Mouse (Mus musculus) adrenal gland, postnatal 36 days (tissue): ENCODE results near the gene Txndc9. TPM values are rescaled to one million over a fixed set of nuclear protein-coding genes. Genes with fewer than 3 reads are reported as not detected.
A peak's percentile ranks its signal among the peaks of the same experiment; 100 is the strongest.

Experiments used
- DNase-seq, 2 experiments: peaks; one replicate each; pipeline ENCODE4 v3.0.0; 2021; ENCODE audit warnings: mixed read lengths in 1 of 2
- long read RNA-seq, 2 experiments: library from polyadenylated mRNA; stranded (forward); transcript quantifications; one replicate each; pipeline ENCODE4 v2.0.0; 2021; ENCODE audit warnings: borderline sequencing depth in 2 of 2
- total RNA-seq, 2 experiments: library from RNA; stranded (reverse); gene quantifications; 2 replicates each; pipeline ENCODE4 v1.2.3; 2021

Gene Txndc9
- total RNA-seq = 10 to 100 TPM; 78.2 to 83.3 TPM
- long read RNA-seq, experiment 1, transcript Txndc9-201 (5 exons, 3,381 nt) = major isoform, 60 of 92 reads
- long read RNA-seq, experiment 1, transcript Txndc9-208 (5 exons, 1,699 nt) = minor isoform, 19 of 92 reads
- long read RNA-seq, experiment 1, transcript Txndc9-207 (5 exons, 1,444 nt) = minor isoform, 7 of 92 reads
- long read RNA-seq, experiment 1, partial matches to known transcripts = 3 of 92 reads
- long read RNA-seq, experiment 1, other reads (novel, unspliced or antisense) = 1 of 92 reads
- long read RNA-seq, experiment 2, transcript Txndc9-201 (5 exons, 3,381 nt) = major isoform, 18 of 32 reads
- long read RNA-seq, experiment 2, transcript Txndc9-208 (5 exons, 1,699 nt) = minor isoform, 7 of 32 reads
- long read RNA-seq, experiment 2, transcript Txndc9-207 (5 exons, 1,444 nt) = minor isoform, 5 of 32 reads
- long read RNA-seq, experiment 2, partial matches to known transcripts = 1 of 32 reads
- long read RNA-seq, experiment 2, other reads (novel, unspliced or antisense) = 1 of 32 reads

- DNase-seq = peak; percentile 98
These were observed at the start of gene Txndc9, which contains the start of gene Eif5b for GRCm38 (mm10) chr1:37997867-37998266. TSS of gene Txndc9 (minus strand) at chr1:37997893. TSS of gene Eif5b (plus strand) at chr1:37998010.

GRCm38 (mm10) chr1:38038898-38039297, 41.2 kb upstream of the Txndc9 start:
- DNase-seq = no peak

- no peak for DNase-seq
These were observed 39.7 kb upstream of the Txndc9 start for GRCm38 (mm10) chr1:38037375-38037774.

GRCm38 (mm10) chr1:38035521-38035920, 37.8 kb upstream of the Txndc9 start:
- no peak for DNase-seq

- DNase-seq = no peak
These were observed 33.7 kb upstream of the Txndc9 start for GRCm38 (mm10) chr1:38031391-38031790.

- DNase-seq = no peak
These were observed 29.6 kb upstream of the Txndc9 start for GRCm38 (mm10) chr1:38027301-38027700.

- no peak for DNase-seq
These were observed 17.0 kb upstream of the Txndc9 start for GRCm38 (mm10) chr1:38014551-38015203.

GRCm38 (mm10) chr1:38012509-38012908, 14.8 kb upstream of the Txndc9 start:
- DNase-seq = no peak

- peak in 1 of 2 experiments; percentile 21 for DNase-seq
These were observed 14.4 kb upstream of the Txndc9 start for GRCm38 (mm10) chr1:38012104-38012503.

- DNase-seq = no peak
These were observed 14.0 kb upstream of the Txndc9 start for GRCm38 (mm10) chr1:38011647-38012046.

GRCm38 (mm10) chr1:38006741-38007140, 9.0 kb upstream of the Txndc9 start:
- peak; percentile 50 to 59 for DNase-seq

GRCm38 (mm10) chr1:38003046-38003445, 5.4 kb upstream of the Txndc9 start:
- no peak for DNase-seq

GRCm38 (mm10) chr1:38001956-38002355, 4.3 kb upstream of the Txndc9 start:
- no peak for DNase-seq

GRCm38 (mm10) chr1:38000844-38001243, 3.2 kb upstream of the Txndc9 start:
- no peak for DNase-seq

GRCm38 (mm10) chr1:37999552-37999951, 1.9 kb upstream of the Txndc9 start:
- DNase-seq = no peak

GRCm38 (mm10) chr1:37998371-37999199, 892 bp upstream of the Txndc9 start:
- peak in 1 of 2 experiments; percentile 44 for DNase-seq

- DNase-seq = peak; percentile 96 to 98
These were observed 712 bp downstream of the Txndc9 start for GRCm38 (mm10) chr1:37996877-37997484.

GRCm38 (mm10) chr1:37996226-37996625, 1.5 kb downstream of the Txndc9 start:
- no peak for DNase-seq

GRCm38 (mm10) chr1:37987856-37988255, 9.8 kb downstream of the Txndc9 start:
- no peak for DNase-seq

- peak; percentile 57 to 69 for DNase-seq
These were observed 11.8 kb downstream of the Txndc9 start for GRCm38 (mm10) chr1:37985764-37986323.

GRCm38 (mm10) chr1:37984326-37984725, 13.4 kb downstream of the Txndc9 start:
- DNase-seq = no peak
